Mouse (Mus musculus) A20 (cell line): ENCODE results near the gene Atp5mpl.

Experiments used
- DNase-seq: peaks from one replicate; pipeline ENCODE4 v3.0.0-alpha.2; 2011; ENCODE audit warnings: low read depth, low spot score

The Atp5mpl gene

GRCm38 (mm10) chr12:111966683-111967173, at the start of gene Atp5mpl:
TSS of gene Atp5mpl (minus strand) at chr12:111966977.
- peak; percentile 94 for DNase-seq

- no peak for DNase-seq
Observed at GRCm38 (mm10) chr12:112016346-112016745, 49.6 kb upstream of the Atp5mpl start.

GRCm38 (mm10) chr12:112013271-112013801, 46.6 kb upstream of the Atp5mpl start:
- no peak for DNase-seq

- DNase-seq, result peak; percentile 87
Observed at GRCm38 (mm10) chr12:112012511-112013270, 45.9 kb upstream of the Atp5mpl start.

GRCm38 (mm10) chr12:112001223-112001622, 34.4 kb upstream of the Atp5mpl start:
- peak; percentile 59 for DNase-seq

DNA sequence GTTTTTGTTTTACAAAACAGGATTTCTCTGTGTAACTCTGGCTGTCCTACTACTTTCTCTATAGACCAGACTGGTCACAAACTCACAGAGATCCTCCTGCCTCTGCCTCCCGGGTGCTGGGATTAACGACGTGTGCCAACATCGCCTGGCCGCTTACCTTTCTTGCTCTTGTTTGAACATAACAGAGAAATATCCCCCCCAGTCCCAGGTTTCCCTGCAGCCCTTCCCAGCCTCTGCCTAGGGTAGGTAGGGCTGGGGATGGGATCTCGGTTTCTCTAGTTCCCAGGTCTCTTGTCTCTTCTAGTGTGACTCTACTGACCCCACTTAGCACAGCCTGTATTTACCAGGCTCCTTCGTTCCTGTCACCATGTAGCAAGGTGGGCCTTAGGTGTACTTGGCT, 33.0 kb upstream of the Atp5mpl start:
- no peak for DNase-seq

- peak; percentile 65 for DNase-seq
Observed at GRCm38 (mm10) chr12:111995161-111995560, 28.4 kb upstream of the Atp5mpl start.

- no peak for DNase-seq
Observed at GRCm38 (mm10) chr12:111992626-111993025, 25.8 kb upstream of the Atp5mpl start.

- DNase-seq, result no peak
Observed at GRCm38 (mm10) chr12:111986756-111987155, 20.0 kb upstream of the Atp5mpl start.

DNA sequence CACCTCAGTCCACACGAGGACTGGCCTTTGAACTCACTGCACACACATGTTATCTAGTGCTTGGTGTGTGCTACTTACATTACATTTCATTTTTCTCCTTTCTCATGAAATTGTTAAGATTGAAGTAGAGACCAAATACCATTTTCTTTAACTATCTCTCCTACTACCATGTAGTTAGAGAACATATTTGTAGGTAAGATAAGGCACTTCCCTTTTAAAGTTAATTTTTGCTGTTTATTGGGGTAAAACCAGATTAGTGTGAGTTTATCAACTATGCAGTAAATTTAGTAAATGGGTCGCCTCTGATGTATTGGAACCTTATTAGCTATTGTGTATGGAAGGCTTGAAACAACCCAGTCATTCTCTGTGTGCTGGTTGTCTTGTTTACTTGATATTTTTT, 16.4 kb upstream of the Atp5mpl start:
- no peak for DNase-seq

GRCm38 (mm10) chr12:111981831-111982230, 15.1 kb upstream of the Atp5mpl start:
- DNase-seq, result no peak

DNA sequence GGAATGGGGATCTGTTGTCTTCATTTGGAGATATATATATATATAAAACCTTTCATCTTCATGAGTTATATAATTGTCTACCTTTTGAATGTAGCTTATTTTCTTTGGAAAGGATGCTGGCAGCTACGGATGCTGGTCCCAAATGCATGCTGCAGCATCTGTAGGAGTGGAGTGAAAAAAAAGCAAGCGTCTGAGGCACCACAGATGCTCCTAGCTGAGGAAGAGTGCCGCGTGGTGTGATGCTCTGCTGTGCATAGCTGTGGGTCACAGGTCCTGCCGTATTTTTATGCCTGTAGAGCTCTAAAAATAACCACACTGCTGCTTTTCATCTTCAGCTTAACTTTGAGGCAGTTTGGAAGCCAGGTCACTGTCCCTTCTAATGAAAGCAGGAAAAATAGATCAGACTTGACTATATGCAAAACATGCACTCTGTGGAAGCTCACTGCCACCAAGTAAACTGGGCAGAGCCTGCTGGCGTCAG, 14.2 kb upstream of the Atp5mpl start, which contains the start of gene Rd3l:
Gene Rd3l, minus strand, starts transcription at position 431 of the 481 bp plus-strand sequence.
- DNase-seq, result peak; percentile 18

DNA sequence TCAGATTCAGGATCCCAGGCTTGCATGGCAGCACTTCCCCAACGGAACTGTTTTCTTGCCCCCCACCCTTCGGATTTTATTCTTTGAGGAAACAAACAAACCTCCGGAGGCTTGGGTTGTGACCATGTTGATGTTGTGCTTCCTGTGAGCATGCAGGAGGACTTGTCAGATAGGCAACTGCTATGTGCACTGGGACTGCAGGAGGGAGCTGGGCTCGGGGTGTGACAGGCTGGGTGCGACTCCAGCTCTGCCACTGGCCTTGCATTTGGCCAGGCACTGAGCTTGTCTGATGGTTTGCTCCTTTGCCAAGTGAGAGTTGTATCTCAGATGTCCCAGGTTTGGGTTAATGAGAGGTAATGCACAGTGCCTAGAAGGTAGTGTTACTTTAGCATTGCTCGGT, 11.5 kb upstream of the Atp5mpl start:
- no peak for DNase-seq

DNA sequence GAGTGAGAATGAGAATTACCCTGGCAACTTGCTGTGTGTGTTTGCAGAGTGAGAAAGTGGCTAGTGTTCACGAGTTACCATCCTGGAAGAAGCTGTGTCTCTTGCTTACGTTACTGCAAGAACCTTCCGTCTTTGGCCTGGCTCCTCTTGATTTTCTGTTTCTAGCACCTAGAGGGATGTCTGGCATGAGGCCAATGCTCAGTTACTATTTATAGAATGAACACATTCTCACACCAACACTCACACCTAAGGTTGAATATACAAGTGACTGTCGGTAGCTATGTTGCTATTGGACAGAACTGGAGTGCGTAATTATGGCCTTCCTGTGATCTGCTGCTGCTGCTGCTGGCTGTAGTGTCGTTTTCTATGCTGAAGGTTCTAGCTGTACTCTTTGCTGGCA, 10.4 kb upstream of the Atp5mpl start:
- no peak for DNase-seq

GRCm38 (mm10) chr12:111974578-111974977, 7.8 kb upstream of the Atp5mpl start:
- no peak for DNase-seq

- DNase-seq, result no peak
Observed at GRCm38 (mm10) chr12:111972504-111972903, 5.7 kb upstream of the Atp5mpl start.

DNA sequence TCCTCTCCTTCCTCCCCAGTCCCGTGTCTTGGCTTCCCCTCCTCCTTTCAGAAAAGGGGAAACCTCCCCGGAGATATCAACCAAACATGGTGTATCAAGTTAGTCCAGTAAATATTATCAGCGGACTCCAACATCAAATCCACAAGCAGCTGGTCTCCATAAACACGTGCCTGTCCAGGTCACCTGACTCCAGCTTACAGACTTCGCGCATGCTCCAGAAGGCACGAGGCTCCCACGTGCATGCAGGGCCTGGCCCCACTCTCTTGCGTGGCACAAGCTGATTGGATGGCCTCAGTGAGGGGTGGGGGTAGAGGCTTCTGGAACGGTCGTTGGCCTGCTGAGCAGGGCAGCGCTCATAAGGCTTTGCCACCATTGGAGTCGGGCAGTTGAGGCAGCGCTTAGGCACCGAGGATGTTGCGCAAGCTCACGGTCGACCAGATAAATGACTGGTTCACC, 4.5 kb upstream of the Atp5mpl start, which contains the start of gene Tdrd9:
Gene Tdrd9, plus strand, starts transcription at position 329 of the 456 bp plus-strand sequence.
- no peak for DNase-seq

DNA sequence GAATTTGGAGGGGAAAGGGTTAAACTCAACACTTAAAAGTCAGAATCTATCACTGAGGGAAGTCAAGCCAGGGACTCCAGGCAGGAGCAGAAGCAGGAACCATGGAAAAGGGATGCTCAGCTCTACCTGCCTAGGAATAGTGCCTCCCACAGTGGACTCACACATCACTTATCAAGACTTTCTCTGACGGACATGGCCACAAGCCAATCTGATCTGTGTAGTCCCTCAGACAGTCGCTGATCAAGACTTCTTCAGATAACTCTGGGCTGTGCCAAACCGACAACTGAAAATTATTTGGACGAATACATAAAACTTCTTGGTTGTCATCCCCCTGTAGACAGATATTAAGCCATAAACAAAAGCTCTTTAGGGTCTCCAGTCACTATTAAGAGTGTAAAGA, 3.3 kb upstream of the Atp5mpl start:
- no peak for DNase-seq

DNA sequence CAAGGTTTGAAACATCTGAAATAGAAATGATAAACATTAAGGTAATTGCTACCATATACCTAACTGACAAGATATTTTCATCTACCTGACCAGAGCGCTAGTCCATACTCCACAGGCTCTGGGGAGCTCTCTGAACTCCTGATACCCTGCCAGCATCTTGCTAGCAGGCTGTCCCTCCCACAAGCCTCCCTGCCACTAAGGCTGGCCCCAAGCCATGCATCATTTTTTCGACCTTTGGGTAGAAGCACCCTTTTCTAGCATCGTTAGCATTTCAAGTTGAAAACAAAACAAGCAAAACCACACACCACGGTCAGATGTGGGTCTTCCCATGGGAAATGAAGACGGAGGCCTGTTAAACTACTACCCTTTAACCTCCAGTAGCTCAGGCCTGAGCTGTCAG, 3.4 kb downstream of the Atp5mpl start:
- DNase-seq, result no peak

GRCm38 (mm10) chr12:111958101-111958865, 8.5 kb downstream of the Atp5mpl start:
- DNase-seq, result peak; percentile 80

- no peak for DNase-seq
Observed at GRCm38 (mm10) chr12:111956173-111956572, 10.6 kb downstream of the Atp5mpl start.

DNA sequence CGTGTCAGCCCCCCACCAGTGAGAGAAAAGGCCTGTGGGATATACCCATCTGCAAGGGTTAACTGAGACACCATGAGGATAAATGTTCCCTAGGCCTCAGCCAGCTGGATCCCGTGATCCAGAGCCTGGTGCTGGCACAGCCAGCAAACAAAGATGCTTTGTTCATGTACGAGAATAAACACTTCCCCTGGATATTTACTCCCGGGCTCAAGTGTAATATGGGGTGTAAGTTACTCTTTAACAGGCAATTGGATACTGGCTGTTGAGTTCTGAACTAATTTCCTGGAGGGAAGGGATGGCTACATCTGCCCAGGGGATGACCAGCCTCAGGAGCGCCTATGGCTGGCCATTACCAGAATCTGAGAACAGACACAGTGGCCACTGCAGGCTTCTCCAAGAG, 15.1 kb downstream of the Atp5mpl start:
- no peak for DNase-seq
